Mouse (Mus musculus) bone marrow macrophage, adult 2 months (primary cell): Measurements from ENCODE around the gene Gm42906.

ENCODE experiments used
- CTCF ChIP-seq: IDR thresholded peaks from 2 replicates; pipeline ENCODE4 v1.5.1; 2012; ENCODE audit warnings: low read depth, mild to moderate bottlenecking, low read length, moderate library complexity
- POLR2A ChIP-seq: IDR thresholded peaks from 2 replicates; pipeline ENCODE4 v1.6.1; 2012; ENCODE audit warnings: mild to moderate bottlenecking, low read depth, low read length, borderline replicate concordance

- no peak for TF ChIP-seq POLR2A
- no peak for TF ChIP-seq CTCF
Measured at GRCm38 (mm10) chr5:151080276-151080675, 347.7 kb downstream of the Gm42906 start.
